ENCODE assay signal across 8 mouse cellular contexts in genomic region chr9:95844825-95845460, GRCm38 (mm10). TPM values are rescaled to one million over a fixed set of nuclear protein-coding genes. Genes with fewer than 3 reads are reported as not detected.
DNase-seq lines count a peak whose midpoint lies in the region; ATAC-seq and TF ChIP-seq lines count a peak whose summit lies in the region.

Pls1 (minus strand) TSS chr9:95845311.

- peak within 1 kb of the TSS; percentile 77 for H3K4me3 ChIP-seq in embryonic facial prominence, embryonic 10.5 days
- H3K4me3 ChIP-seq in heart, adult 2 months, result peak within 1 kb of the TSS; percentile 55
- H3K4me3 ChIP-seq in midbrain, embryonic 11.5 days (ENCODE audit: low read depth, low read length), result peak within 1 kb of the TSS; percentile 59

- DNase-seq in adrenal gland, postnatal 14 days, result peak; percentile 92
- DNase-seq in embryonic facial prominence, embryonic 10.5 days (ENCODE audit: low spot score), result peak; percentile 92
- DNase-seq in heart, adult 2 months, result peak; percentile 76 to 77
- DNase-seq in kidney, adult 18-20 months, result peak; percentile 94
- peak; percentile 86 for DNase-seq in left cerebral cortex, postnatal 4 days
- DNase-seq in midbrain, embryonic 11.5 days (ENCODE audit: low spot score, missing footprints), result peak; percentile 99
- peak; percentile 38 for DNase-seq in skeletal muscle tissue, adult 2 months (ENCODE audit: low read depth, low spot score)
- DNase-seq in yolk sac, embryonic 10.5 days (ENCODE audit: low spot score), result peak; percentile 94

- peak within 1 kb of the TSS; percentile 92 for H3K4me2 ChIP-seq in midbrain, embryonic 11.5 days

- intact Hi-C loops in heart, adult 2 months (cut with DNase I), result no loop called here
- intact Hi-C loops in left cerebral cortex, postnatal 4 days (cut with DNase I), result no loop called here

- TF ChIP-seq POLR2A in heart, adult 2 months (IDR thresholded peaks at IDR 0.05; ENCODE audit: insufficient read depth, low read depth, low read length), result no peak

- H3K27me3 ChIP-seq in embryonic facial prominence, embryonic 10.5 days (replicated peaks; ENCODE audit: low read depth, poor library complexity, severe bottlenecking), result peaks cover 39% of the 10 kb centered on the region
- peaks cover 6% of the 10 kb centered on the region for H3K27me3 ChIP-seq in heart, adult 2 months (ENCODE audit: control insufficient read depth, insufficient read depth, low read length)
- peaks cover 14% of the 10 kb centered on the region for H3K27me3 ChIP-seq in midbrain, embryonic 11.5 days (ENCODE audit: control insufficient read depth, insufficient read depth, low read length)

- H3K27ac ChIP-seq in embryonic facial prominence, embryonic 10.5 days (replicated peaks), result peak within 1 kb of the TSS; percentile 83
- no peak within 1 kb of the TSS for H3K27ac ChIP-seq in heart, adult 2 months
- no peak within 1 kb of the TSS for H3K27ac ChIP-seq in midbrain, embryonic 11.5 days (ENCODE audit: low read depth, low read length)

- peak within 1 kb of the TSS; percentile 87 for H3K9ac ChIP-seq in heart, adult 2 months (ENCODE audit: low read depth, low read length)
- peak within 1 kb of the TSS; percentile 69 for H3K9ac ChIP-seq in midbrain, embryonic 11.5 days (ENCODE audit: low read length)

- peaks cover 21% of the 10 kb centered on the region for H3K4me1 ChIP-seq in embryonic facial prominence, embryonic 10.5 days
- peaks cover 1% of the 10 kb centered on the region; the same call in 1 of the 2 replicates for H3K4me1 ChIP-seq in heart, adult 2 months (ENCODE audit: control insufficient read depth, insufficient read depth, low read length)
- H3K4me1 ChIP-seq in midbrain, embryonic 11.5 days (ENCODE audit: control insufficient read depth, insufficient read depth, low read length), result peaks cover 3% of the 10 kb centered on the region; the same call in 1 of the 2 replicates

- WGBS in embryonic facial prominence, embryonic 10.5 days, result under 1% methylated on average over 46 of the region's 46 CpGs
- 2% methylated on average over 46 of the region's 46 CpGs for WGBS in heart, adult 2 months
- under 1% methylated on average over 46 of the region's 46 CpGs for WGBS in midbrain, embryonic 11.5 days

- ATAC-seq in midbrain, embryonic 11.5 days (ENCODE audit: low FRiP score), result peak; percentile 94

- no peak for TF ChIP-seq EP300 in heart, adult 2 months (IDR thresholded peaks at IDR 0.05; ENCODE audit: insufficient read depth, low read depth, low read length)

- H3K9me3 ChIP-seq in embryonic facial prominence, embryonic 10.5 days, result 0 out of 2 replicates have a peak, but pooled peaks cover 1% of the 10 kb centered on the region
- no peaks in the 10 kb centered on the region for H3K9me3 ChIP-seq in midbrain, embryonic 11.5 days (ENCODE audit: control insufficient read depth, low read length)

- H3K36me3 ChIP-seq in embryonic facial prominence, embryonic 10.5 days (replicated peaks), result no peaks in the 10 kb centered on the region
- H3K36me3 ChIP-seq in heart, adult 2 months (ENCODE audit: control insufficient read depth, insufficient read depth, low read length), result no peaks in the 10 kb centered on the region
- H3K36me3 ChIP-seq in midbrain, embryonic 11.5 days (ENCODE audit: control insufficient read depth, insufficient read depth, low read length), result no peaks in the 10 kb centered on the region

- no peak for TF ChIP-seq CTCF in heart, adult 2 months (IDR thresholded peaks at IDR 0.05)

- H3K79me2 ChIP-seq in heart, adult 2 months (replicated peaks; ENCODE audit: control insufficient read depth, insufficient read depth, low read length), result no peaks in the 10 kb centered on the region

RNA-seq across cellular contexts. Expression of gene Pls1, which starts in this region (rescaled TPM):
- total RNA-seq in adrenal gland, postnatal 14 days (2021), result 4.1 and 6.1 TPM in 2 replicates
- 7.5 and 8.7 TPM in 2 replicates for polyA plus RNA-seq in embryonic facial prominence, embryonic 10.5 days (2016; fragmentation: Nextera tagmentation; extraction: Ambion mirVana)
- 1 to 10 TPM in 1 of 2 experiments, under 1 TPM in 1; 0.34 to 1.2 TPM for total RNA-seq in heart, adult 2 months (2021)
- polyA plus RNA-seq in heart, adult 2 months (2012; rRNA removed), result 0.23 and 0.31 TPM in 2 replicates
- total RNA-seq in left cerebral cortex, postnatal 4 days (2021), result 1 to 10 TPM; 2.9 to 3.4 TPM
- 4.4 and 7.5 TPM in 2 replicates for polyA plus RNA-seq in midbrain, embryonic 11.5 days (2014; fragmentation: Nextera tagmentation; extraction: Ambion mirVana)

Comparison
In these comparisons a context has a peak if more than half of its experiments do, and no peak if none do; other contexts are left out.
1. DNase-seq: peak in every context shown above with its lines; median percentile 99 in midbrain, embryonic 11.5 days; 94 in kidney, adult 18-20 months; 94 in yolk sac, embryonic 10.5 days; 92 in adrenal gland, postnatal 14 days; 92 in embryonic facial prominence, embryonic 10.5 days; 86 in left cerebral cortex, postnatal 4 days; 76 in heart, adult 2 months; 38 in skeletal muscle tissue, adult 2 months.